Mouse (Mus musculus): Measurements from ENCODE around the gene Arsg.

The Arsg gene

DNA sequence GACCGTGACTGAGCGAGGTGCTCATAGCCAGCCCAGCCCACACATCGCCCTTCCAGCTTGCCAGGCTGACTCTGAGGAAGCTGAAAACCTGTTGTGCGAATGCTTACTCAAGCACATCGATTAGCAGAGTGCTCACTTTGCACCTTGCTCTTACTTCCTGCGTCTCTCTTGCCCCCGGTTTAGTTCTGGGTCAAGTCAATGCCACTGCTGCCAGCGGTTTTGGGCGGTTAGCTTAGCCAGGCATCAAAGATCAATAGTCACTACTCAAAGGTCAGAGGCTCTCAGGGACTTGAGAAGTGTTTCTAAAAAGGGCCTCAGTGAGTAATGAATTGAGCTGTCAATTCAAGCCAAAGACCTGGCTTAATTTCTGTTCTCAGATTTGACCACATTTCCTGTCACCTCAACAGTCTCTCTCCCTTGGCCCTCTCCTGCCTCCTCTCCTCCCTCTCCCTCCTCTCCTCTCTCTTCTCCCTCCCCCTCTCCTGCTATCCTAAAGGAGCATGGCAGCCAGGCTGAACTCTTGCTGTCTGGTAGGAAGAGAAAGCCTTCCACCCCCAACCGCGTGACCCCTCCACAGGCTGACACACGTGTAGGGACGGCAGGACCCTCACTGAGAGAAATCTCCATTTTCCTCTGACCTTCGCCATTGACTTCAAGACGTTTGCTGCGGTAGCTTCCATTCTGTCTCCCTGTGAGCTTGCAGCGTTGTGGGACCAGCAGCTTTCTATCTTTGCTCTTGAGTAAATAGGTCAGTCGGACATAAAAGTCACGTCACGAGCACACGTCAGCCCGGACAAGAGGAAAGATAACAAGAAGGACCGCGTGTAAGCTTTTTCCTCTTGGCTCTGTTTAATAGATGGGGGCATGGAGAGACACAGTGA, 22.0 kb downstream of the Arsg start:
- DNase-seq (ENCODE audit: low spot score in 2 of 2), result no peak

DNA sequence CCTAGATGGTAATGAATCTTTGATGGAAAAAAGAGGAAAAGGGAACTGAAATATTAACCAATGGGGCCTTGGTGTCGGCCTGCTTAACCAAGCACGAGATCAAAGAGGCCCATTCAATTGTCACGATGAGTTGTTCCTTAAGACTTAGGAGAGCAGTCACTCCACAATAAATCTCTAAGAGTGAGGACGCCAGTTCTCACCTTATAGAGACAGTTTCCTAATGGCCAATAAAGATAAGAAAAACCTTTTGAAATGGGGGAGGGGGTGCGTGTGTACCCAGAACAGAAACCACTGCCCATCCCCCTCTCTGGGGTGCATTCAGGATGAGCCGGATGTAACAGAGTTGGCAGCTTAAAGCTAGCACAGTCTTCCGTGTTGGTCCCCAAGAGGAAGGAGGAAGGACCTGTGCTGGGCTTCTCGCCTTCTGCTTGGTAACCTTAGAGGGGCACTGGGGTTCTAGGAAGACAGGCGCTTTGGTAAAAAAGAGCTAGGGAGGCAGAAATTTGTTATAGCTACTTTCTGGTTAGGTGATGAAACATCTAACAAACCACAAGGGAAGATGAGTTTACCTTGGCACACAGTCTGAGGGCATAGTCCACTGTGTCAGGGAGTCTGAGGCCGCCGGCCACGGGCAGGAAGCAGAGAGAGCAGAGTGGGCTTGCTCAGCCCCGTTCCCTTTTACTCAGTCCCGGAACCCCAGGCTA, 22.7 kb downstream of the Arsg start:
- DNase-seq (ENCODE audit: low spot score in 2 of 2), result no peak

DNA sequence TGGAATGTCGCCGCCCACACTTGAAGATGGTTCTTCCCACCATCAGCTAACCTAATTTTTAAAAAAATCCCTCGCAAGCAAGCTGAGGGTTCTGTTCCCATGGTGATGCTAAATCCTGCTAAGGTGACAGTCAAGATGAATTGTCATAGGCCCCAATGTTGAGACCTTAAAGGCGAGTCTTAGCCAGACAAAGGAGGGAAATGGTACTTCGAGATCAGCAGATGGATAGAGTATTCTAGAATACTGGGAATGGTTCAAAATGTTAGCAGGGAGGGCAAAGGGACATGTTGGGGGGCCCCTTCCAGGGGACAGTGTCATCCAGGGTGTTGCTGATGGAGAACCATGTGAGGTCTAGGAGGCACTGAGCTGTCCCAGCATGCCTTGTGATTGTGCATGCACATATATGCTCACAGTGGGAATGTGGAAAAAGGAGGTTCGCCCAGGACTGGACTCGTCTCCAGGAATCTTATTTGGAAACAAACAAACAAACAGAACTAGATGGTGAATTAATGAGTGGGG, 23.4 kb downstream of the Arsg start:
- no peak for DNase-seq (ENCODE audit: low spot score in 2 of 2)

DNA sequence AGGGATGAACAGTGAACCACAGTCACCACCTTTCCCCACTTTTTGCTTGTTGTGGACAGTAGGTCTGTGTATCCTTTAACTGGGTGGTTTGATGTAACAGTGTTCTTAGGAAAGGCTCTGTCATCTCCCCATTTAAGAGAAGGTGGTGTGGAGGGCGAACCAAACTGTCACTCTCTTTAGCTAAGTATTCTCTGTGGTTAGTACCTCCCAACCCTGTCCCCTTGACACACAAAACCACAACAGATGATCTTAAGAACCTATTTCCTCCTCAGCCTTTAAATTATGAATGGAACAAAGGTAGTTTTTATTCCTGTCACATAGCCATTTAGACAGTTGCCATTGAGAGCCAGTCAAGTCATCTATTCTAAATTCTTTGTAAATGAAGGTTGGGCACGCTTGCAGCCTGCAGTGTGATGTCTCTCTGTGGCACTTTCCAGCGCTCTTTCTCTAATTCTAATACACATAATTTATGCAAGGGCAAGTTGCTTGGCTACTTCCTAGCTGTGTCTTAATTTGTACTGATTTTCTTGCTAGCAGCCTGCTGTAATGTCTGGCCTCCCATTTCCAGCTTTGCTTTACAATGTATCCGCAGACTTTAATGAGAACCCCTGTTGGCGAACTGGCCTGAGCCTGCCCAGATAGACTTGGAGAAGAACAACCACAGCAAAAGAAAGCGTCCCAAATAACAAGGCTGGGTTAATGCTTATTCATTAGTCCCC, 24.0 kb downstream of the Arsg start:
- no peak for DNase-seq (ENCODE audit: low spot score in 2 of 2)

DNA sequence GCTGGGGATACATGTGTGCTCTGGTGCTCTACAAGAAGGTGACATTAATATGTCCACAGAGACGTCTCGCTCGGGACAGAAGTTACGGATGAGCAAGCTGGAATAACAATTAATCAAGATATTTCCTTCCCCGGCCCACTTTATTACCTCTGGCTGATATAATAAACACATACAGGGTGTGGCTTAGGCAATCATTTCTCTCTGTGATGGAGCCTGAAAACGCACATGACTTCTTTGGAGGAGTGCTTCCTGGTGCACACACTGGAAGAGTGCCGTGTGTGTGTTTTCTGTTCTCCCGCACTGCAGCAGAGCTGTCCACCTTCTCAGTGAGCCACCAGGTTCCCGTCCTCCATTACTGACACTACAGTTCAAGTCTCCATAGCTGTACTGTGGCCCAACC, 24.8 kb downstream of the Arsg start:
- DNase-seq (ENCODE audit: low spot score in 2 of 2), result no peak

DNA sequence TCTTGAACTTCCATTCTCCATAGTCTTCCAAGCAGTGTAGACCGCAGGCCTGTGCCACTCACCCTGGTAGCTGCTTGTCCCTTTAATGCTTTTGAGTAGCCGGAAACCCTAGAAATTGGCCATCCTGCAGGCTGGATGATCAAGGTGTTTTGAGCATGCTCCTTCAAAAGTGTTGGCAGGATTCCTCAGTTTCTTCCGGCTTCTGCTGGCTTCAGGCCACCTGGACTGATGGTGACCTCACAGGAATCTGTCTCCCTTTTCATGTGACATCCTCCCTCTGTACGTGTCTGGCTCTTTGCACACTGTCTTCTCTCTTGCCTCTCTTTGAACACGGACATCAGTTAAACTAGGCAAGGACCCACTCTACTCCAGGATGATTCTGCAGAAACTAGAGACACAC, 27.0 kb downstream of the Arsg start:
- DNase-seq (ENCODE audit: low spot score in 2 of 2), result no peak

DNA sequence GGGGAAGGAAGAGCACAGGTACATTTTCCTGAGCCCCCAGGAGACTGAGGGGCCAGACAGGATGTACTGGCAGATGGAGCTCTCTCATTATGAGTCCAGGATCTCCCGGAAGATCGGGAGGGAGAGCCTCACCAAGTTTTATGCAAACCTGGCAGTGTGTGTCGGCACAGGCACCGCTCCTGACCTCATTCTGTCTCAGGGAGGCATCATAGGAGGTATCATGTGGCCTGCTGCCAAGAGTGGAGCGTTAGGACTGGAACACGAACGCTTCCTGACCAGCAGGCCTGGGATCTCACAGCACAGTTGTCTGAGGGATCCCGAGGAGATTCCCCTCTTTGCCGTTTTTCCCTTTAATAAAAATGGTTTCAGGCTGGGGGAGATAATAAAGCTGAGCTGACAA, 31.8 kb downstream of the Arsg start:
- DNase-seq (ENCODE audit: low spot score in 2 of 2), result peak in 1 of 2 experiments; percentile 32

DNA sequence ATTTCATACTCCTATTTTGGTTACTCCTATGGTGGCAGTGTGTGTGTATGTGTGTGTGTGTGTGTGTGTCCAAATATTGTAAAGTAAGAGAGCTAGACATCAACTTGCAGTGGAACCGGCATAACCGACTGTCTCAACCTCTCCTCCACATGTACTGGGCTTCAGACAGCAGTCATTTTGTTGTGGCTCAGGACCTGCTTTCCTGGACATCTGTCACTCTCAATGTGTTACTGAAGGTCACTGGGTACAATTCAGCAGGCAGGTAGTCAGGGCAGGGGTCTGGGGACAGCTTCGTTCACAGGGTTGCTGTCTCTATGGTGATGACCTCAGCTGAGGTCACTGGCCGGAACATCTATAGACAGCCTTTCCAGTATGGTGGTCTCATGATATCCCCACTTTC, 32.6 kb downstream of the Arsg start:
- DNase-seq (ENCODE audit: low spot score in 2 of 2), result no peak

DNA sequence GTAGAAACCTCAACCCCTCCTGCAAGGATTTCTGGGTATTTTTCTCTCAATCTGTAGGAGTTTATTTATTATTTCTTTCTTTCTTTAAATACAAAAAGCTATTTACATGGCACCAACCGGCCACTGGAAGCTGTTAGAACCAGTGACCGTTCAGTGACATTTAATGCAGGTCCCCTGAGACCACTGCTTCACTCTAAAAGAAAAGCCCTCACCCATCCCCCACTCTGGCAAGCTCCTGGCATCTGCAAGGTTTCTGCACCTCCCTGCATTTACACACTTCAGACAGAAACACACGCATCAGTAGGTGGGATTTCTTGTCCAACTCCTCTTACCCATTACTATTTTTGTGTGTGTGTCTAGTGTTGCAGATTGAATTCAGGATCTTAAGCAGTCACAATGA, 33.9 kb downstream of the Arsg start:
- no peak for DNase-seq (ENCODE audit: low spot score in 2 of 2)

DNA sequence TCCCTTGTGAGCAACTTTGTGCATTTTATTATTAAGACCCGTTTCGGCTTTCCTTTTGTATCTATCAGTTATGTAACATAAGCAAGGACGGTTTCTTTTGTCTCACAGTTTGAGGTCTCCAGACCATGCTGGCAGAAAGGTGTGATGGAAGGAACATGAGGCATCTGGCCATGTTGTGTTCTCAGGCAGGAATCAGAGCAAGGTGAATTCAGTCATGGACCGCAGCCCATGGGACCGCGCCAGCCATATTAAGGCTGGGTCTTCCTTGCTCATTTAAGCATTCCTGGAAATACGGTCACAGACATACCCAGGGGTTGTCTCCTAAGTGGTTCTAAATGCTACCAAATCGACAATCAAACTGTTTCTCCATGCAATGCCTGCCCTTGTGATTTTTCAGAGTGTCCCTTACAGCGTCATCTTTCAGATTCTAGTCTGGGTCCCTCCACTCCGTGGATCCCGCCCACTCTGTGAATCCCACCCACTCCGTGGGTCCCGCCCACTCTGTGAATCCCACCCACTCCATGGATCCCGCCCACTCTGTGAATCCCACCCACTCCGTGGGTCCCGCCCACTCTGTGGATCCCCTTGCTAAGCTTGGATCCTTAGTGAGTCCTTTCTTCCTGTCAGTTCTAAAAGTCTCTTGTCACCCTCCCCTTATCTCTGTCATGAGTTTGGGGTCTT, 40.0 kb downstream of the Arsg start:
- no peak for DNase-seq (ENCODE audit: low spot score in 2 of 2)

DNA sequence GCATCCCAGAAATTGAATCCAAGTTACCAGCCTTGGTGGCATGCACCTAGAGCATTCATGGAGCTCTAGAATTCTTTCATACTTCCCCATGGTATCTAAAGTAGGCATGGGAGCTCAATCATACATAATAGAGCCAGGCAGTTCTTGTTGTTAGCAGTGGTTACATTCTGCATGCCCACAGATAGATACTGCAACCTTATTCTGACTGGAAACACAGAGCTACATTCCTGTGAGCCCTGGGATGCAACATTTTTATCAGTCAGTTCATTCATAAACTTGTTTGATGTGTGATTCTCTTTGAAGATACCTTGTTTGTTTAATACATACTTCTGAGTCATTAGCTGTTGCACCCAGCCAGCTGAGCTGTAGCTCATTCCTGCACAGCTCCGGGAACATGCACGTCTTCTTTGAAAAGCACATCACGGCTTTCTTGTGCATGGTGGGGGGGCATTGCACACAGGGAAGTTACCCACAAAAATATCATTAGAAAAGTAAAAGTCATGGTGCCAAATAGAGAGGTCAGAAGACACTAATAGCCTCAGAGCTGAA, 41.0 kb downstream of the Arsg start:
- no peak for DNase-seq (ENCODE audit: low spot score in 2 of 2)

DNA sequence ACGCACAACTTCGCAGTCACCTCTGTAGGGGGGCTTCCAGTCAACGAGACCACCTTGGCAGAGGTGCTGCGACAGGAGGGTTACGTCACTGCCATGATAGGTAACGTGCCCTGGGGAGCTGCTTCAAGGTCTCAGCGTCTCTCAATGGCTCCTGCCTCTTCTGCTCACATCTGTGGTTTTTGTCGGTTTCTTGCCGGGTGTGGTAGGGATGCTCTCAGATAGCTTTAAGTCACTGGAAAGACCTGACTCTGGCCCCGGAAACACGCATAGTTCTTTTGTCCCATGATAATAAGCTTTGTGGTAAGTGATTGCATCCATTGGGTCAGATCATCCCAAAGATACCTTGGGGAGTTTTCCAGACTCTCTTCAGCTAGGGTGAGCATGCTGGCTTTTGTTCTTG, 44.2 kb downstream of the Arsg start:
- no peak for DNase-seq (ENCODE audit: low spot score in 2 of 2)

DNA sequence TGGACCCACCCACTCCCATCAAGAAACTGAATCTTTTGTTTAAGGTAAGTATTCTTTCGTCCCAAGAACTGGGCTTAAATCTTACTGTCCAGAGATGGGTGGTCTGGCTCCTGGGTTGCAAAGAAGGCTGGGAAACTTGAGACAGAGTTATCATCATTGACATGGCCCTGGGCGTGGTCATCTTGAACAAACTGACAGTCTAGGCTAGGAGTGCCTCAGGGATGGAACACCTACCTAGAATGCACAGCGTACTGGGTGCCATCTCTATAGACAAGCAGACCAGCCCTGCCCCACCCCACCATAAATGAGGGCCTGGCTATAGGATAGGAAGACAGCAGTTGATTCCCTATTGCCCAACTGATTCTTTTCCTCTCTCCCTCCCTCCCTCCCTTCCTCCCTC, 44.6 kb downstream of the Arsg start:
- DNase-seq (ENCODE audit: low spot score in 2 of 2), result no peak

DNA sequence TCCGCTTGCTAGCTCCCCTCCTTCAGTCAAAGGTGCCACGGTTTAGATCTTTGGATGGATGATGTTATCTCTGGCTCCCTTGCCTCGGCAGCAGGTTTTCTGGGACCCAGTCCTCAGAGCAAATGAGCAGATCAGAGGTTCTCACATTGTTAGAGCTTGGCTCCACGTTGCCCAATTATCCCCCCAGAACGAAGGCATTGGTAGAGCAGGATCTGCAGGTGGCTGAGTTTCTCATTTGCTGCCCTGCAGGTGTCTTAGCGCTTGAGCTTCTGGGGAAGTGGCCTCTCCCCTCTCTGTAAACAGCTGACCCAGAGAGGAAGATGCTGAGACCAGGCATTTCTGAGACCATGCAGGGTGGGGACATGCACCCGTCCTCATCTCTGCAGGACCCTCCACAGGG, 47.8 kb downstream of the Arsg start:
- DNase-seq (ENCODE audit: low spot score in 2 of 2), result no peak

DNA sequence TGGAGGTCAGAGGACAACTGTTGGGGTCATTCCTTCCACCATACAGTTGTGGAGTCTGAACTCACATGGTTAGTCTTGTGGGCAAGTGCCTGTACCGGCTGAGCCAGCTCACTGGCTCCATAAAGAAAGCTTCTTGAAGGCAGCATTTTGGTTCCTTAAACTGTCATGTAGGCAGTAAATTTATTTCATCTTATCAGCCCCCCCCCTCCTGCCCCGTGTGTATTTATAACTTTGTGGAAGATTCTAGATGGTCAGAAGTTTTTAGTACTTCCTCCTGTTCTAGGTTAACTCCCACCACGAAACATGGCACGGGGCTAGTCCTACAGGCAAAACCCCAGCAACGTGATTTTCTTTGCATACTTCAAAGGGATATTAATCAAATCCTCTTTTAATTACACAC, 51.7 kb downstream of the Arsg start:
- DNase-seq (ENCODE audit: low spot score in 2 of 2), result no peak

DNA sequence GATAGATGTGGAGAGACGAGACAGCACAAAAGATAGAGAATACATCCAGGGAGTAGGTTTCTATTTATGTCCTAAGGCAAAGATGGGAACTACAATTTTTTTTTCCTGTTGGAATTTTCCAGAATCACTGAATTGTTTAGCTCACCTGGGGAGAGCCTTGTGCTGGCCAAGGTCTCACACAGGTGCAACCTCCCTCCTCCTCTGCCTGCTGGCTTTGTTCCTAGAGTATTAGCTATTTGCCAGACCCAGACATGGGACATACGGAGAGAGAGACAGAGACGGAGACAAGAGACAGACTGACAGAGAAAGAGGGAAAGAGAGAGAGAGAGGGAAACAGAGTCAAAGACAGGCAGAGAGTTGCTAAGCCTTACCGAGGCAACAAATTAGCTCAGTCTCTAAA, 52.4 kb downstream of the Arsg start:
- no peak for DNase-seq (ENCODE audit: low spot score in 2 of 2)

DNA sequence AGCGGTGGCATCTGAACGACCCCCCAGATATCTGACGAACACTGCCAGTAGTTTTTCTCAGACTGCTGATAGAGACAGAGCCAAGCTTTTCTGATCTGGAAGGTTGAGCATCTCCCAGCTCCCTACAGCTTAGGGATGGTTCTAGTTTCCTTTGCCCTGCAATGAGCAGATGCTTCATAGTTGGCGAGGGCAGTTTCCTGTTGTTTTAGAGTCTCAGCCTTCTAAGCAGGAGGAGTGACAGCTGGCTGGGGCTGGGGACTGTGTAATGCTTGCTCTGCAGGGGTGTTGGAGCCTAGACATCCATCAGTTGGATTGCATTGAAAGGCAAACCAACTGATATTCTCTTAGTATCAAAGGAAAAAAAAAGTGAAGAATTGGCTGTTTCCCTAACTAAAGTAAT, 56.9 kb downstream of the Arsg start:
- DNase-seq (ENCODE audit: low spot score in 2 of 2), result no peak

DNA sequence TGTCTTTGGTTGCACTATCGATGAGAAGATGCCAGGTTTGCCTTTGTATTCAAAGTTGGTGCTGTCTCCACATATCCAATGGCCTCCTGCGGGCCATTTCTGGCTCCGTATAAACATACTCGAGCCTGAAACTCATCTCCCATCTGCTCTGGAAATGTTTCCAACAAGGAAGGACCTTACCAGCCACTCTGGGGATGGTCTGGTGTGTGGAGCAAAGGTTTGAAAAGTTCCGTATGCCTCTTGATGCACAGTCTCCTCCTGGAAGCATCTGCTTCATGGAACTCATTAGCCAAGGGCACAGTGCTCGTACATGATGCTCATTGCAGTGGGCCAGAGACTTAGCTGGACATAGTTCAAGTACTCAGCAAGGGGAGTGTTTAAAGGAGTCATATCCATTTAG, 62.8 kb downstream of the Arsg start:
- DNase-seq (ENCODE audit: low spot score in 2 of 2), result no peak

DNA sequence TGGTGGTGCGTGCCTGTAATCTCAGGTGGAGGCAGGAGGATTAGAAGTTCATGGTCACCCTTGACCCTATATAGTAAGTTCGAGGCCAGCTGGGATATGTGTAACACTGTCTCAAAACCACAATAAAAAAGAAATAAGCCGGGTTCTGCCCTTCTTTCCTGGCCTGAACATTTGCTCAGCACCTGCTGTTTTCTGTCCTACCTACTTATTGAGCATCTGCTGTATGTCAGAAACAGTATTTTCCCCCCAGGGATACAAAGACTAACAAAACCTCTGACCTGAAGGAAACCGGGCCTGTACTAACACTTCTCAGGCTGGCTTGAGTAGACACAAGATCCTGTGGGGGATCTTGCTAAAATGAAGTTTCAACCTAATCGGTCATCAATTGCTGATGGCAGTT, 63.8 kb downstream of the Arsg start:
- no peak for DNase-seq (ENCODE audit: low spot score in 2 of 2)

DNA sequence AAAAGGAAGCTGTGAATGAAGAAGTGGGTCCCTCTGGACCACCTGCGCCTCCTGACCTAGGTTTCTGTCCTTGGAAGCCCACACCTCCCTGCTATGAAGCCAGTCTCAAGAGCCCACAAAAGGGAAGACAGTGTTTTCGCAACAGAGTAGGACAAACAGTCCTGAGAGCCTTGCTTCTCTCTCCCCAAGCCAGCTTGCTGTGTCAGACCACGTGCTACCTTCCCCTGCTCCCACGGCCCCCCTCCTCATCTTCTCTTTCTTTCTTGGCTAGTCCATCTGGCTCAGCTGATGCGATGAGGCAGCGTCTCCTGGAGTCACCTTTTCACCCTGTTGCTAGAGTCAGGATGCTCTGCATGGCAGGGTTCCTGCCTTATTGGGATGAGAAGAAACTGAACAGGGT, 66.1 kb downstream of the Arsg start:
- no peak for DNase-seq (ENCODE audit: low spot score in 2 of 2)

DNA sequence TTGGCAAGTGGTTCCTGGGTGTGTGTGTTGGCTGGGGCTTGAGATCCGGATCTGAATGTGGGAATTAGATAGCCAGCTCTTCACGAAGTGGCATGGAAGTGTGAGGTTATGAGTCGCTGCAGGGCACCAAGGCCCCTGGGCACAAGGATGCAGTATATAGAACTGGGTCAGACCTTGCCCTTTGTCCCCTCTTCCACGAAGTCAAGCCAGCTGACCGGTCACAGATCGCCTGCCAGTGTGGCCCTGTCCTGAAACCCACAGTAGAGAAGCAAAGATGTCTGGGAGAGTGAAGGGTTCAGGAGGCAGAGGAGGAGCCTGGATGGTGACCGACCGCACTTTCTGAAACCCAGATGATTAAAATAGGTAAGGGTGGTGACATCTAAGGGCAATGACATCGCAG, 70.3 kb downstream of the Arsg start:
- DNase-seq (ENCODE audit: low spot score in 2 of 2), result no peak

DNA sequence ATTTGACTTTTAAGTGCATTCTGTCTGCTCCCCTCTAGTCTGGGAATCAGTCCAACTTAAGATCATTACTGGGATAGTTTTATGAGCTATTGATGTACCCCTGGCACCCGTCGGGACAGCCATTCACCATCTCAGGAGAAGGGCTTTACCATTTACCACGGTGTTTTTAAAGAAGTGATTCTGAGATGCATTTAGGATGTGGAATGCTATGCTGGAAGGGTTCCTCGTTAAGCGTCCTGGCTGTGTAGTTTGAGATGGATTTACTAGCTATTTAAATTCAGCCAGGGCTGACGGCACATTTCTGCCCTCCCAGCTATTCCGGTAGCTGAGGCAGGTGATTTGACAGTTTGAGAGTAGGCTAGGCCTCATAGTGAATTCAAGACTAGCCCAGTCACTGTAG, 71.3 kb downstream of the Arsg start:
- DNase-seq (ENCODE audit: low spot score in 2 of 2), result no peak

All from left cerebral cortex, adult 9 months (tissue).